Comparison of ENCODE assay signal across 15 mouse cellular contexts in the genomic region with DNA sequence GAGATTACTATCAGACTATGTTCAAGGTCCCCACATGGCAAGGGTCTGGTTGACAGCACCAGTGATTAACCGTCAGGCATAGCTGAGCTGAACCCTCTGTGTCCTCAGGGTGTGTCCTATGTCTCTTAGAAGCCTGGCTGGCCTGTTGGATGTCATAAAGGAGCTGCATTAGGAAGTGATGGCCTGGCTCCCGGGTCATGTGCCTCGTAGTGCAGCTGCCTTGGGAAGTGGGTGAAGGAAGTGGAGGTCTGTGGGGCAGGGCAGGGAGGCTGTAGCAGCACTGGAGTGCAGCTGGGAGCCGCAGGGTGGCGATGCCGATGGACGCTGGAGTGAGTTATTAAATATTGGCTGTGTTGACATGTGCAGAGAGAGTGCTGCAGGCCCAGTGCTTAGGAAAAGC.
A peak's percentile ranks its signal among the peaks of the same experiment; 100 is the strongest.
DNase-seq lines count a peak whose midpoint lies in the region; ATAC-seq and TF ChIP-seq lines count a peak whose summit lies in the region.
"Had no signal": no experiment of that assay in that cellular context is flagged by ENCODE, and none has a peak within 500 bp of the region (broad histone marks: within the 10 kb centered on the region; RNA-seq: fewer than 3 reads in every experiment).

No protein-coding gene starts in this region.

- peak; percentile 12; the same call in 1 of the 2 replicates for TF ChIP-seq CTCF in liver, adult 2 months (IDR thresholded peaks at IDR 0.05; ENCODE audit: low read depth, low read length)
- TF ChIP-seq CTCF in left cerebral cortex, adult 2 months (IDR thresholded peaks at IDR 0.05) = no peak

- H3K9me3 ChIP-seq in liver, embryonic 12.5 days (replicated peaks) = no peaks in the 10 kb centered on the region
- H3K9me3 ChIP-seq: lung, embryonic 15.5 days; neural tube, embryonic 12.5 days had no signal

- TF ChIP-seq POLR2A in liver, adult 2 months (IDR thresholded peaks at IDR 0.05; ENCODE audit: extremely low read depth, insufficient read depth, low read length) = no peak

- intact Hi-C loops in left cerebral cortex, adult 2 months (cut with DNase I) = no loop called here

- no peaks in the 10 kb centered on the region for H3K27me3 ChIP-seq in liver, adult 2 months (ENCODE audit: control insufficient read depth, insufficient read depth, low read length)
- H3K27me3 ChIP-seq in liver, embryonic 12.5 days (replicated peaks) = no peaks in the 10 kb centered on the region
- H3K27me3 ChIP-seq: lung, embryonic 15.5 days; neural tube, embryonic 12.5 days had no signal

- H3K4me2 ChIP-seq in liver, embryonic 12.5 days = no peak overlapping the region
- H3K4me2 ChIP-seq: lung, embryonic 15.5 days; neural tube, embryonic 12.5 days had no signal

- no peaks in the 10 kb centered on the region for H3K36me3 ChIP-seq in liver, adult 2 months (ENCODE audit: control insufficient read depth, insufficient read depth, low read length)
- no peaks in the 10 kb centered on the region for H3K36me3 ChIP-seq in liver, embryonic 12.5 days
- H3K36me3 ChIP-seq: lung, embryonic 15.5 days; neural tube, embryonic 12.5 days had no signal

- H3K4me3 ChIP-seq in liver, adult 2 months (ENCODE audit: insufficient read depth, low read depth, low read length) = no peak overlapping the region
- H3K4me3 ChIP-seq in liver, embryonic 12.5 days = no peak overlapping the region
- no peak overlapping the region for H3K4me3 ChIP-seq in left cerebral cortex, adult 2 months
- H3K4me3 ChIP-seq: erythroblast, embryonic 14.5 days; lung, embryonic 15.5 days; neural tube, embryonic 12.5 days had no signal

- no peak overlapping the region for H3K27ac ChIP-seq in liver, adult 2 months (replicated peaks; ENCODE audit: insufficient read depth, low read depth, low read length)
- no peak overlapping the region for H3K27ac ChIP-seq in liver, embryonic 12.5 days
- no peak overlapping the region for H3K27ac ChIP-seq in left cerebral cortex, adult 2 months
- H3K27ac ChIP-seq: lung, embryonic 15.5 days; neural tube, embryonic 12.5 days had no signal

- ATAC-seq in liver, embryonic 12.5 days = no peak
- ATAC-seq: hindbrain, embryonic 16.5 days had no signal

- WGBS in liver, adult 2 months = 84% methylated on average over 7 of the region's 7 CpGs
- WGBS in liver, embryonic 12.5 days (ENCODE audit: insufficient replicate concordance) = 78% methylated on average over 7 of the region's 7 CpGs

- H3K4me1 ChIP-seq in liver, adult 2 months (ENCODE audit: control insufficient read depth, insufficient read depth, low read length) = peaks cover 9% of the 10 kb centered on the region; the same call in 1 of the 2 replicates
- H3K4me1 ChIP-seq in liver, embryonic 12.5 days = peaks cover 58% of the 10 kb centered on the region

- peak; percentile 30 for DNase-seq in adrenal gland, postnatal 10 days
- DNase-seq in adrenal gland, postnatal 25 days = no peak
- DNase-seq in liver, adult 2 months (ENCODE audit: extremely low read depth, low read depth, low spot score) = no peak
- DNase-seq in kidney, postnatal 14 days = peak; percentile 42
- peak; percentile 53 for DNase-seq in skeletal muscle tissue, adult 2 months (ENCODE audit: low read depth, low spot score)
- no peak for DNase-seq in thymus, postnatal 25 days
- no peak for DNase-seq in left cerebral cortex, adult 2 months (ENCODE audit: extremely low spot score in 1 of 2, low spot score in 2 of 2)
- DNase-seq: cerebellum, postnatal 25 days; spleen, adult 18-20 months; thymus, postnatal 36 days had no signal

- H3K9ac ChIP-seq in liver, adult 2 months (ENCODE audit: low read depth, low read length) = no peak overlapping the region
- H3K9ac ChIP-seq in liver, embryonic 12.5 days = no peak overlapping the region
- H3K9ac ChIP-seq: lung, embryonic 15.5 days; neural tube, embryonic 12.5 days had no signal

- H3K79me2 ChIP-seq in liver, adult 2 months (ENCODE audit: control insufficient read depth, insufficient read depth, low read length) = peaks cover 46% of the 10 kb centered on the region

Comparison
In these comparisons a context has a peak if more than half of its experiments do, and no peak if none do; other contexts are left out.
1. DNase-seq: peak in adrenal gland, postnatal 10 days (single experiment), kidney, postnatal 14 days (single experiment) and skeletal muscle tissue, adult 2 months (single experiment); none in adrenal gland, postnatal 25 days (single experiment), liver, adult 2 months (single experiment), thymus, postnatal 25 days (single experiment) and left cerebral cortex, adult 2 months (0 of 2).